Mouse (Mus musculus) liver, postnatal 0 days (tissue): ENCODE data around the gene Scgb1b2.

ENCODE experiments used
- CTCF ChIP-seq: sonication (generic); IDR thresholded peaks from 2 replicates; pipeline ENCODE4 v1.5.1; 2016; ENCODE audit warnings: antibody characterized with exemption, low read depth
- EP300 ChIP-seq: IDR thresholded peaks from 2 replicates; pipeline ENCODE4 v1.6.1; 2016; ENCODE audit warnings: antibody characterized with exemption, low read depth, mild to moderate bottlenecking

GRCm38 (mm10) chr7:31291721-31292120, at the start of gene Scgb1b2:
- TF ChIP-seq CTCF (no peak), EP300 (no peak)
